Mouse (Mus musculus): ENCODE data around the gene Mchr1. TPM values are rescaled to one million over a fixed set of nuclear protein-coding genes. Genes with fewer than 3 reads are reported as not detected.

Mchr1 gene
- polyA plus RNA-seq, 1 experiment from 2014 or later, result 1.7 TPM

DNA sequence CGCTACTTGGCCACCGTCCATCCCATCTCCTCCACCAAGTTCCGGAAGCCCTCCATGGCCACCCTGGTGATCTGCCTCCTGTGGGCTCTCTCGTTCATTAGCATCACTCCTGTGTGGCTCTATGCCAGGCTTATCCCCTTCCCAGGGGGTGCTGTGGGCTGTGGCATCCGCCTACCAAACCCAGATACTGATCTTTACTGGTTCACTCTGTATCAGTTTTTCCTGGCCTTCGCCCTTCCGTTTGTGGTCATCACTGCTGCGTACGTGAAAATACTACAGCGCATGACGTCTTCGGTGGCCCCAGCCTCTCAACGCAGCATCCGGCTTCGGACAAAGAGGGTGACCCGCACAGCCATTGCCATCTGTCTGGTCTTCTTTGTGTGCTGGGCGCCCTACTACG is 2.2 kb downstream of the Mchr1 start:
- Histone ChIP-seq H3K4me2 (ENCODE audit: low read depth, low read length) (no peak overlapping the region), H3K27ac (ENCODE audit: low read length) (no peak overlapping the region), H3K4me3 (replicated peaks; ENCODE audit: low read length) (no peak overlapping the region), H3K9ac (ENCODE audit: low read length) (no peak overlapping the region), H3K36me3 (ENCODE audit: control insufficient read depth, insufficient read depth, low read length) (no peaks in the 10 kb centered on the region), H3K27me3 (ENCODE audit: control insufficient read depth, insufficient read depth, low read length) (no peaks in the 10 kb centered on the region), H3K9me3 (replicated peaks; ENCODE audit: control insufficient read depth, low read length) (no peaks in the 10 kb centered on the region), H3K4me1 (ENCODE audit: control insufficient read depth, insufficient read depth, low read length) (peaks cover 8% of the 10 kb centered on the region; the same call in 1 of the 2 replicates)
- WGBS, result 88% methylated on average over 18 of the region's 18 CpGs
- no peak for ATAC-seq (ENCODE audit: insufficient read depth, low FRiP score)

DNA sequence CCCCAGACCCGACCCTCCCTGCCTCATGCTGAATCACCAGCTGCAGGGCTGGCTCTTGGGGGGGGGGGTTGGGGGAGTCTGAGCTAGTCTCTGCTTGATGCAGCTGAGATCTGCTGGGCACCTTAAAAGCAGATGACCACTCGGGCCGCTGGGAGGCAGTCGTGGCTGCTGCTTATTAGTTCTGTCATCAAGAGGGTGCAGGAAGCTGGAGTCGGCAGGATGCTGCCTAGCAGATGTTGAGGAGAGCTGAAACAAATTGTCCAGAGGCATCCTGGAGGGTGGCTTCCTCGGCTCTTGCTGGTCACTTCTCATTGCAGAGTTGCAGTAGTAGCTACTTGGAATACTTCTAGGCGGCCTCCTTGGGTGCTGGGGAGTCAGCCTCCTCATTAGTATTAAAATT is 4.0 kb downstream of the Mchr1 start:
- Histone ChIP-seq H3K27me3 (ENCODE audit: control insufficient read depth, insufficient read depth, low read length) (no peaks in the 10 kb centered on the region), H3K4me3 (replicated peaks; ENCODE audit: low read length) (no peak overlapping the region), H3K4me2 (ENCODE audit: low read depth, low read length) (no peak overlapping the region), H3K27ac (ENCODE audit: low read length) (no peak overlapping the region), H3K9ac (ENCODE audit: low read length) (no peak overlapping the region), H3K36me3 (ENCODE audit: control insufficient read depth, insufficient read depth, low read length) (no peaks in the 10 kb centered on the region), H3K9me3 (replicated peaks; ENCODE audit: control insufficient read depth, low read length) (peaks cover 2% of the 10 kb centered on the region; the same call in 1 of the 2 replicates), H3K4me1 (ENCODE audit: control insufficient read depth, insufficient read depth, low read length) (peaks cover 8% of the 10 kb centered on the region; the same call in 1 of the 2 replicates)
- no peak for ATAC-seq (ENCODE audit: insufficient read depth, low FRiP score)
- WGBS, result 26% methylated on average over 7 of the region's 7 CpGs

DNA sequence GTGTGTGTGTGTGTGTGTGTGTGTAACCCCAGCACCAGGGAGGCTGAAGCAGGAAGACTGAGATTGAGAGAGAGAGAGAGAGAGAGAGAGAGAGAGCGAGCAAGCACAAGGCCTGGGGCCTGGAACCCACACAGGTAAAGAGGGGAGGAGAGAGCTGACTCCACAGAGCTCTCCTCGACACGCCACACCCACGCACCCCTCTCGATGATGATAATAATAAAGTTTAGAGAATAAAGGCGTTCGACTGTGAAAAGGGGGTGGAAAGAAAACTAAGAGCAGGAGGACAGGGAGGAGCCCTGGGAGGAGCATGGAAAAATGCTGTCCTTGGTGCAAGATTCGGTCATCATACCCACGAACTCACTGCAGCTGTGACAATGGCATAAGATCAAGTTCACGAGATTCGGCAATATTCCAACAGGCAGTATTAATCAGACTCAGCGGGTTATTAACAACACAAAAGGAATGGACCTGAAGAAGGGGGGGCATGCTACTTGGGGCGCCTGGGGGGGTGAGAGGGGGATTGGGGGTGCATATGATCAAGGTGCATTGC is 4.6 kb downstream of the Mchr1 start:
- no peak overlapping the region for H3K4me2 ChIP-seq (ENCODE audit: low read depth, low read length)
- peaks cover 4% of the 10 kb centered on the region; the same call in 1 of the 2 replicates for H3K9me3 ChIP-seq (replicated peaks; ENCODE audit: control insufficient read depth, low read length)
- H3K9ac ChIP-seq (ENCODE audit: low read length), result no peak overlapping the region
- no peak for ATAC-seq (ENCODE audit: insufficient read depth, low FRiP score)
- no peaks in the 10 kb centered on the region for H3K36me3 ChIP-seq (ENCODE audit: control insufficient read depth, insufficient read depth, low read length)
- no peak overlapping the region for H3K27ac ChIP-seq (ENCODE audit: low read length)
- 72% methylated on average over 13 of the region's 13 CpGs for WGBS
- H3K27me3 ChIP-seq (ENCODE audit: control insufficient read depth, insufficient read depth, low read length), result no peaks in the 10 kb centered on the region
- H3K4me1 ChIP-seq (ENCODE audit: control insufficient read depth, insufficient read depth, low read length), result peaks cover 8% of the 10 kb centered on the region; the same call in 1 of the 2 replicates
- no peak overlapping the region for H3K4me3 ChIP-seq (replicated peaks; ENCODE audit: low read length)

- no peak overlapping the region for H3K4me3 ChIP-seq (replicated peaks; ENCODE audit: low read length)
- 88% methylated on average over 3 of the region's 3 CpGs for WGBS
Measured at GRCm38 (mm10) chr15:81246890-81247289, 11.6 kb downstream of the Mchr1 start.

DNA sequence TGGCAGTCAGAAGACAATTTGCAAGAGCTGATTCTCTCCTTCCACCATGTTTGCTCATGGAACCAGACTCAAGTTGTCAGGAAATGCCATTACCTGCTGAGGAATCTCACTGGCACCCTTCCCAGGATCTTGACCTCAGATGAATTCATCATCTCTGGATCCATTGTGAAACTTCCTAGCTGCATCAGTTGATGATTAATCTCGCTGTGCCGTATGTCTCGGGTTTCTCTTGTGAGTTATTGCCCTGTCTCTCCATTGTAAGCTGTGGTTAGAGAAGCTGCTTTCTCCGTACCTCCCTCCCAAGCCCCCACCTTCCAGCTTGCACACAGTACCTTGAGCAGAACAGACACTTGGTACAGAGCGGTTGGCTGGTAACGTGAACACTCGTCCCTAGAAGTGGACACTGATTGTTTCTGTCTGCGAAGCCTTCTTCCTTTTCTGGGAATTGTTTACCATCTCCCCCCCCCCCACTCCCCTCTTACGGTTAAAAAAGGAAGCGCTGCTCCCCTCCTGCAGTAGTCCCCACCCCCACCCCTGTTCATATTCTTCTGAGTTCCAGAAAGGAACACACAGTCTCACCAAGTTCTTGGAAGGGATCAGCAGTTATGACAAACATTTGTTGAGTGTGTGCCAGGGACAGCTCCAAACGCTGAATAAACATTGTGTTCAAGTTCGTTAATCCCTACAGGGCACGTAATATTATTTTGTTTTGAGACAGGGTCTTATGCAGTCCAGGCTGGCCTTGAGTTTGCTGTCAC is 12.5 kb downstream of the Mchr1 start:
- Histone ChIP-seq H3K27ac (ENCODE audit: low read length) (peak overlapping the region; percentile 82), H3K4me2 (ENCODE audit: low read depth, low read length) (peak overlapping the region; percentile 45), H3K9ac (ENCODE audit: low read length) (peak overlapping the region; percentile 27; the same call in 1 of the 2 replicates), H3K4me3 (replicated peaks; ENCODE audit: low read length) (peak overlapping the region; percentile 12), H3K27me3 (ENCODE audit: control insufficient read depth, insufficient read depth, low read length) (no peaks in the 10 kb centered on the region), H3K36me3 (ENCODE audit: control insufficient read depth, insufficient read depth, low read length) (no peaks in the 10 kb centered on the region), H3K4me1 (ENCODE audit: control insufficient read depth, insufficient read depth, low read length) (peaks cover 18% of the 10 kb centered on the region), H3K9me3 (replicated peaks; ENCODE audit: control insufficient read depth, low read length) (peaks cover 7% of the 10 kb centered on the region; the same call in 1 of the 2 replicates)
- 4% methylated on average over 13 of the region's 13 CpGs for WGBS
- peak; percentile 86 for ATAC-seq (ENCODE audit: insufficient read depth, low FRiP score)

More at GRCm38 (mm10) chr15:81246890-81247289, 11.6 kb downstream of the Mchr1 start:
- no peak for ATAC-seq (ENCODE audit: insufficient read depth, low FRiP score)
- Histone ChIP-seq H3K27ac (ENCODE audit: low read length) (peak overlapping the region; percentile 82), H3K4me2 (ENCODE audit: low read depth, low read length) (peak overlapping the region; percentile 45; the same call in 1 of the 2 replicates), H3K9me3 (replicated peaks; ENCODE audit: control insufficient read depth, low read length) (peaks cover 7% of the 10 kb centered on the region; the same call in 1 of the 2 replicates), H3K9ac (ENCODE audit: low read length) (no peak overlapping the region), H3K36me3 (ENCODE audit: control insufficient read depth, insufficient read depth, low read length) (no peaks in the 10 kb centered on the region), H3K4me1 (ENCODE audit: control insufficient read depth, insufficient read depth, low read length) (peaks cover 18% of the 10 kb centered on the region), H3K27me3 (ENCODE audit: control insufficient read depth, insufficient read depth, low read length) (no peaks in the 10 kb centered on the region)

DNA sequence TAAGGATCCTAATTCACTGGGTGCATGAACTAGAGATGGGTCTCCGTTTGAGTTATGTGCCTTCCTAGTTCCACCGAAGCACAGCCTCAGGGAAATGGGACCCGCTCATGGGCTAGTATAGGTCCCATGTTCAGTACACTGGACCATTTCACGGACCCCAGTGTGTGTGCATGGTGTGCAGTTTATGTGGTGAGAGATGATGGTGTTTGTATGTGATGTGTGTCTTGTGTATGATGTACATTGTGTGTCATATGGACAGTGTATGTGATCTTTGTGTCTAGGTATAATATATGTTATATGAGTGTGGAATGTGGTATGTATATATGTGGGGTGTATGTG is 13.0 kb downstream of the Mchr1 start:
- peaks cover 7% of the 10 kb centered on the region; the same call in 1 of the 2 replicates for H3K9me3 ChIP-seq (replicated peaks; ENCODE audit: control insufficient read depth, low read length)
- no peak for ATAC-seq (ENCODE audit: insufficient read depth, low FRiP score)
- H3K4me2 ChIP-seq (ENCODE audit: low read depth, low read length), result peak overlapping the region; percentile 45
- no peak overlapping the region; the same call in 1 of the 2 replicates for H3K4me3 ChIP-seq (replicated peaks; ENCODE audit: low read length)
- WGBS, result 57% methylated on average over 4 of the region's 4 CpGs
- H3K9ac ChIP-seq (ENCODE audit: low read length), result no peak overlapping the region
- H3K36me3 ChIP-seq (ENCODE audit: control insufficient read depth, insufficient read depth, low read length), result no peaks in the 10 kb centered on the region
- H3K27ac ChIP-seq (ENCODE audit: low read length), result peak overlapping the region; percentile 82
- peaks cover 18% of the 10 kb centered on the region for H3K4me1 ChIP-seq (ENCODE audit: control insufficient read depth, insufficient read depth, low read length)
- no peaks in the 10 kb centered on the region for H3K27me3 ChIP-seq (ENCODE audit: control insufficient read depth, insufficient read depth, low read length)

DNA sequence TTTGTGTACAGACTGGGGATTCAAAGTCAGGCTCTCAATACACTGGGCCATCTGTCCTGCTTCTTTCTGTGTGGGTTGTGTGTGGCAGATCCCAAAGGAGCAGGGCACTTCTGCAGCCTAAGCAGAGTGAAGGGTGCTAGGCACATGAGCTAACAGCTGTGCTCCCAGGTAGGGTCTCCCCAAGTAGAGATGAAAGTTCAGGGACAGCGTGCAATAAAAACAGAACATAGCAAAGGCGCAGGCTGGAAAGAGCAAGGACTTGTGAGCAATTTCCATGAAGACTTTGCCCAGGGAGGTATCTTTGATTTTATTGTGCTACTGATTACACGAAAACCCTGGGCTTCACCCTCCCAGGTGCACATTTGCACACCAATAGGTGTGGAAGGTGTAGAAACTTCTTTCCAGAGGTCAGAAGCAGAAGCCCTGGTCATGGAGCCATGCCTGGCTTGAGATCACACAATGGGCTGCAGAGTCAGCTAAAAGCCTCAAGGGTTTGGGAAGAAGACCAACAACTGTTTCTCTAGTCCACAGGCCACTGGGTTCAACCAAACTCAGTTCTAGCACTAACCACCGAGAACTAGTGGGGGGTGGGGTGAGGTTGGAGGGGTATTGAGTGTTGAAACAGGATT is 13.8 kb downstream of the Mchr1 start:
- H3K27me3 ChIP-seq (ENCODE audit: control insufficient read depth, insufficient read depth, low read length), result no peaks in the 10 kb centered on the region
- no peak overlapping the region for H3K4me2 ChIP-seq (ENCODE audit: low read depth, low read length)
- peaks cover 18% of the 10 kb centered on the region for H3K4me1 ChIP-seq (ENCODE audit: control insufficient read depth, insufficient read depth, low read length)
- H3K4me3 ChIP-seq (replicated peaks; ENCODE audit: low read length), result no peak overlapping the region
- no peak overlapping the region for H3K9ac ChIP-seq (ENCODE audit: low read length)
- peaks cover 6% of the 10 kb centered on the region; the same call in 1 of the 2 replicates for H3K9me3 ChIP-seq (replicated peaks; ENCODE audit: control insufficient read depth, low read length)
- ATAC-seq (ENCODE audit: insufficient read depth, low FRiP score), result no peak
- WGBS, result 85% methylated on average over 4 of the region's 4 CpGs
- no peaks in the 10 kb centered on the region for H3K36me3 ChIP-seq (ENCODE audit: control insufficient read depth, insufficient read depth, low read length)
- H3K27ac ChIP-seq (ENCODE audit: low read length), result peak overlapping the region; percentile 82

DNA sequence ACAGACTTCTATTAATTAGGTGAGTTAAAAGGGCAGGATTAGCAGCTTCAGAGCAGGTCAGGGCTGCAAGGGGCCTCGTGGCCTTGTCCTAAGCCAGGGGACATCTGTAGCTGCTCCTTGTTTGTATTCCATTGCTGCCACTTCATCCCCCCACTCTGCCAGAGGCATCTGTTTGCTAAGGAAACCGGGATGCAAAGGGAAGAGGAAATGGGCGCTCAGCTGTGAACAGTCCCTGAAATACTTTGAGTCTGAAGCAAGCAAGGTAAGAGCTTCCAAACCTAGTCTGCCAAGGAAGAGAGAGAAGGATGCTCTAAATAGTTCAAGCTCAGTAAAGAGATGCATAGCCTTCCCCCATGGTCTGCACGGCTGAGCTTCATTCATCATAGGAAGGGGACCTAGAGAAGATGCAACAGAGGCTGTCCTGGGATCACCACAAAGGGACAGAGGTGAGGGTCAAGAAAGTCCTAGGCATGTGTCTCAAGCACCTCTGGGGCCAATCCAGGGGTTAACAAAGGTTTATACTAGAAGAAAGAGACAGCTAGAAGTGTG is 17.4 kb downstream of the Mchr1 start:
- H3K36me3 ChIP-seq (ENCODE audit: control insufficient read depth, insufficient read depth, low read length), result no peaks in the 10 kb centered on the region
- H3K4me3 ChIP-seq (replicated peaks; ENCODE audit: low read length), result no peak overlapping the region
- H3K27ac ChIP-seq (ENCODE audit: low read length), result no peak overlapping the region
- H3K27me3 ChIP-seq (ENCODE audit: control insufficient read depth, insufficient read depth, low read length), result no peaks in the 10 kb centered on the region
- no peak overlapping the region for H3K4me2 ChIP-seq (ENCODE audit: low read depth, low read length)
- peaks cover 13% of the 10 kb centered on the region for H3K4me1 ChIP-seq (ENCODE audit: control insufficient read depth, insufficient read depth, low read length)
- H3K9ac ChIP-seq (ENCODE audit: low read length), result no peak overlapping the region
- no peak for ATAC-seq (ENCODE audit: insufficient read depth, low FRiP score)
- WGBS, result 65% methylated on average over 4 of the region's 4 CpGs
- H3K9me3 ChIP-seq (replicated peaks; ENCODE audit: control insufficient read depth, low read length), result 0 out of 2 replicates have a peak, but pooled peaks cover 3% of the 10 kb centered on the region

DNA sequence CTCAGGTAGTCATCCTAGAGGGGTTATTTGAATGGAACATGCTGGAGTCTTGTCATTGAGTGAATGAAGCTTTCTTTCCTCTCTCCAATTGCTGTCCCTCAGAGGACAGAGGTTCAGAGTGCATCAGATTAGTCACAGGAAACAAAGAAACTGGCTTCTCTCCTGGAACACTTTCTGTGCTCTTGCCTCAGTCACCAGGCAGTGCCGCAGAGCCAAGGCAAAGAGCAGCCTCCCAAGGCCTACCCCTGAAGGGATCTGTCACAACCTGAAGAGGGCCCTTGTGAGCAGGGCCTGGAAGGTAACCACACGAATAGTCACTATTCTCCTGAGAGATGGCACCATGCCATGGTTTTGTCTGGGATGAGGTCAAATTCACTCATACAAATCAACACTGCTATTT is 18.3 kb downstream of the Mchr1 start:
- 71% methylated on average over 2 of the region's 2 CpGs for WGBS
- ATAC-seq (ENCODE audit: insufficient read depth, low FRiP score), result no peak

More for the DNA sequence above, 18.3 kb downstream of the Mchr1 start:
- Histone ChIP-seq H3K27ac (ENCODE audit: low read length) (no peak overlapping the region), H3K27me3 (ENCODE audit: control insufficient read depth, insufficient read depth, low read length) (no peaks in the 10 kb centered on the region), H3K4me2 (ENCODE audit: low read depth, low read length) (no peak overlapping the region), H3K4me1 (ENCODE audit: control insufficient read depth, insufficient read depth, low read length) (peaks cover 6% of the 10 kb centered on the region; the same call in 1 of the 2 replicates), H3K9me3 (replicated peaks; ENCODE audit: control insufficient read depth, low read length) (0 out of 2 replicates have a peak, but pooled peaks cover 3% of the 10 kb centered on the region), H3K9ac (ENCODE audit: low read length) (no peak overlapping the region), H3K4me3 (replicated peaks; ENCODE audit: low read length) (no peak overlapping the region), H3K36me3 (ENCODE audit: control insufficient read depth, insufficient read depth, low read length) (no peaks in the 10 kb centered on the region)
